Mouse (Mus musculus) cerebral cortex, adult 2 months (tissue): Measurements from ENCODE around the gene Nrn1.

Experiments
- WGBS: fragments of 180-500 bp; shearing (Covaris S2); methylation state at CpG from one replicate; pipeline ENCODE4 v1.1.7; 2018; 5-methylcytosine and 5-hydroxymethylcytosine counted together

Nrn1 gene

GRCm38 (mm10) chr13:36734731-36735571, at the start of gene Nrn1:
Gene Nrn1, minus strand, starts transcription at chr13:36735131.
- 2% methylated on average over 50 of the region's 50 CpGs for WGBS

GRCm38 (mm10) chr13:36779626-36780025, 44.7 kb upstream of the Nrn1 start:
- 87% methylated on average over 5 of the region's 5 CpGs for WGBS

DNA sequence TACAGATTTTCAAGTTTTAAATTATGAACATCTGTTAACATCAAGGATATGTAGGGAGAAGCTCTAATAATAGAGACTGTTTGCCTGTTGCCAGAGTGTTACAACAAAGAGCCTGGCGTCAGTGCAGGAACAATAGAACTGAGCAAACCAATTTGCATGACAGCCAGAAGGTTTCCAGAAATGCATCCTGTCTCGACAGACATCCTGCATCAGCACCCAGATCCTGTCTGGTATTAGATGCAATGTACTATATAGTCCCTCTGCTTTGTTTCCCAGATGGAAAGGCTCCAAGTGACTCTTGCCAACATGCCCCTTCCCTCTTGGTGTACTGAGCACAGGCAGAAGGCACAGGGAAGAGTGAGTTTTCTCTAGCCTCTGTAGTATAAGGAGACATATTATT, 31.9 kb upstream of the Nrn1 start:
- 35% methylated on average over 2 of the region's 2 CpGs for WGBS

DNA sequence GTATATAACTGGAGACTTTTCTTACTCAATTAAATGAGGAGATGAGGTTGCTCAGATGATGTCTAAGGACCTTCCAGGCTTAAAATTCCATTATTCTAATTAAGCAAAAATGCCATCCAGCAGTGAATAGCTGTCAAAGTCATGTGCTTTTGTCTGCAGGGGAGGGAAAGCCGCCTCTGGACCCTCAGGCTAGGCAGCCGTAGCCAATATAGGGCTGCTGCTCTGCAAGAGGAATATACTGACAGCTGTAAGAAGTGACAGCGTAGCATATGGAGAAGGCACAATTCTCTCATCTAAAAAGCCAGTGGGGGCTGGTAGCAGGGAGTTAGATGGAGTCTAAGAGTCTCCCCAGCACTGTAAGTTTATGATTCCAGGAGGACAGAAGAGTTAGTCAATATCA, 16.9 kb upstream of the Nrn1 start:
- WGBS: 79% methylated on average over 3 of the region's 3 CpGs

DNA sequence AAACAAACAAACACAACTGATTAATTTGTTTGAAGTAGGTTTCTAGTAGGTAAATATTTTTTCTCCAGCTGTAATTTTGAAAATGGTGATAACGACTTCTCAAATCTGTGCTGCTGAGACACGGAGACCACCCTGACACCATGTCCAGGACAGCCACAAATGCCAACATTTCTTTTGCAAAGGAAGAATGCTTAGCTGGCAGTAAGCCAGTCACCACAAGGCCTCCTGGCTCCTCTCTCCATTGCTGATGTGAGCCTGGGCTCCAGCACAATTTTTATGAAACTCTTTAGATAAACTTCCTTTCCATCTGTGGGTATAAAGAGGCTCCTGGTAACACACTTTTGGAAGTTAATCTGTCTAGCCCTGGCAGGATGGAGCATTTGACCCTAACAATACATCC, 15.1 kb upstream of the Nrn1 start:
- WGBS: 72% methylated on average over 2 of the region's 2 CpGs

- 16% methylated on average over 9 of the region's 9 CpGs for WGBS
Observed at GRCm38 (mm10) chr13:36736619-36736996, 1.7 kb upstream of the Nrn1 start.

GRCm38 (mm10) chr13:36735901-36736618, 1.1 kb upstream of the Nrn1 start:
- 2% methylated on average over 35 of the region's 39 CpGs for WGBS

GRCm38 (mm10) chr13:36733989-36734690, 791 bp downstream of the Nrn1 start:
- WGBS: 2% methylated on average over 26 of the region's 26 CpGs

DNA sequence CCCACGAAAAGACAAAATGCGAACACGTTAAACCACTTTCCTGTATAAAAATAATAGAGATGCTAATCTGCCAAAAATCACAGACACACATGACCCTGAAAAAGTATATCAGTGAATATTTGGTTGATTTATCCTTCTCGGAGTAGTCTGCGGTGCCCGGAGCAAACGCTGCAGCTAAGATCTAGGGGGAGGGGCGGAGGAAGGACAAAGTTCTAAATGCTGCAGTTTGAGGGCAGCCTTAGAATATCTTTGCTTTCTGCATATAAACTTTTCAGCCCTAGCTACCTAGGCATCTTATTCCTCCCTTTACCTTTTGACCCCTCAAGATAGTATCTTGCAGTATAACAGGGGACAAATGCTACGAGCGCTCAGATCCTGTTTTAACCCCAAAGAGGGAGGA, 1.4 kb downstream of the Nrn1 start:
- WGBS: 8% methylated on average over 10 of the region's 10 CpGs

DNA sequence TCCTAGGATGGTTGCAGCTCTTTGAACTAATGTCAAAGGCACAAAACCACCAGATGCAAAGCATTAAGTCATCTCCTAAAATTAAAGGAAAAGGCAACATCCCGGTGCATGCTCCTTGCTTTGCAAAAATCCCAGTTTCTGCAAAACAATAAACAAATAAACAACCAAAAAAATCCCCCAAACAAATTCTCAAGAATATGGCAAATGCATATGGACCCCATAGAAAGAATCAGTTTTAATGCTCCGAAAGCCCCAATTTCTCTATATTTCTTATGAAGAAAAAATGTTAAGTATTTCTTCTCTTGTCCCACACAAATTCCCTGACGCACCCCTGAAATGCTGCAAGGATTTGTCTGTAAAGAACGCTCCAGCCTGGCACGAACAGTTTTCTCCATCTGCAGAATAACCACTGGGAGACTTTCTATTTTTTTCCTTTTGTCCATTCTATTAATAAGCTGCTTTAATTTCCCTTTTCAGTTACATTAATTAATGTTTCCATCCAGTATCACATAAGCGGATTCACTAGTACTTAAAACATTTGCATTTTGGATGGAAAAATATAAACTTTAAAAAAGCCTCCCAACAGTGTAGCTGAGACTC, 1.9 kb downstream of the Nrn1 start:
- WGBS: 11% methylated on average over 6 of the region's 6 CpGs

GRCm38 (mm10) chr13:36731931-36732461, 2.9 kb downstream of the Nrn1 start:
- WGBS: 2% methylated on average over 23 of the region's 23 CpGs

GRCm38 (mm10) chr13:36731016-36731930, 3.7 kb downstream of the Nrn1 start:
- 8% methylated on average over 34 of the region's 34 CpGs for WGBS

- 26% methylated on average over 14 of the region's 14 CpGs for WGBS
Observed at GRCm38 (mm10) chr13:36730341-36730761, 4.6 kb downstream of the Nrn1 start.

DNA sequence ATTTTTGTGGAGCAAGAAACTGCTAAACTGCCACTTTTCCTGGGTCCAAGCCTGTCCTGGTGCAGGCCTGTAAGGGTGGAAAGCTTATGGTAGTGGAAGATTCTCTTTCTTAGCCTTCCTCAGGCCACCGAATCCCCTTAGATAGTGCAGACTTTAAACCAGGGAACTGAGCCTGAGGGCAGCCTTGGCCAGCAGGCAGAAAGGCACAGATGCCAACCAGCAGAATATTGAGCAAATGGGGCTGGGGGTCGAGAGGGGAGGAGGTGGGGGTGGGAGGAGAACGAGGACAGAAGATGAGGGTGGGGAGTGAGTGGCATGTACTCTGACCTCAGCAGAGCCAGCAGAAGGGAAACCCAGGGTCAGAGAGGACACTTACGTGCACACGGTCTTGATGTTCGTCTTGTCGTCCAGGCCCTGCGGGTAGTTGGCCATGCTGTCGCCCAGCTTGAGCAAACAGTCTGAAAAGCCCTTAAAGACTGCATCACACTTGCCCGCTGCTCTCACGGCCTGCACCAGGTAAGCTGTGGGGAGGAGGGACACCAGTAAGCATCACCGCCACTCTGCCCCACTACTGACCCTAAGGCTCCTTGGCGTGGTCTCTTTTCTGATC, 5.1 kb downstream of the Nrn1 start:
- WGBS: 24% methylated on average over 13 of the region's 13 CpGs

DNA sequence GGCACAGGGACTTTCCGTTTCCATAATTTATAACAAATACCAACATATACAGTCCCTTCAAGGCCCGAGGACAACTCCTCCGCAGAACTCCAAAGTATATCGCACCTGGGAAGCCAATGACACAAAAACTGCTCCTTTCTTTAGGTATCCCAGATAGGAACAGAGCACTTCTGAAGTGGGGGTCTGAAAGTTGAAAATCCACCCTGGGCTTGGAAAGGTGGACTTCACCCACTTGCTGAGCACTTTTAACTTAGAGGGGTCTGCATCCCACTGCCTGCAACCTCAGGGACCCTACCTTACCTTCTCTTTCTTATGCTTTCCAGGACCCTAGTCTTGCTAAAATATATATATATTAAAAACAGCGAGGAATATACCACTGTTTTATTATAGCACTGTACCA, 6.4 kb downstream of the Nrn1 start:
- WGBS: 40% methylated on average over 5 of the region's 5 CpGs

DNA sequence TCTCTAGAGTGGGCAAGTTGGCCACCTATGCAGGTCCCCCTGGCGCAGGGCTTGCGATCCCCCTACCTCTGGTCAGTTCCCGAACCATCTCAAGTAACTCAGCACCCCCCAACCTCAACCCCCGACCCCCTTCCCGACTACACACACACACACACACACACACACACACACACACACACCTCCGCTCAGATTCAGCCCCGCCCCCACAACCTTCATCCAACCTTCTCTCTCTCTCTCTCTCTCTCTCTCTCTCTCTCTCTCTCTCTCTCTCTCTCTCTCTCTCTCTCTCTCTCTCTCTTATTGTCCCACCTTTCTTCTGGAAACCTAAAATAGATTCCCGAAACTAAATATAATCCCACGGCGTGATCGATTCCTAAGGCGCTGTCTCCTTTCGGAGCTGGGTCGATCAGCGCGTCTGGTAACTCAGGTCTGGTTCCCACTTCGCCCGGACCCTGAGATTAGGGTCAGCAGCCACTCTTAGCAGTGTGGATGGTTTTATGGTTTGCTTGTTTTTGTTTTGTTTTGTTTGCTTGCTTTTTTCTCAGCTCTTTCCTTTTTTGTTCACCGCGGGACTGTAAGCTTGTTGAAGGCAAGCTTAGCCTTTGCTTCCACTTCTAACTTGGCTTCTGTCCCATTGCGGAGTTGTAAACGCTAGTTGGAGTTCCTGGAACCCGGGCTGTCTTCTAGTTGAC, 7.0 kb downstream of the Nrn1 start:
- 8% methylated on average over 22 of the region's 23 CpGs for WGBS

GRCm38 (mm10) chr13:36726951-36727778, 7.8 kb downstream of the Nrn1 start:
- 2% methylated on average over 34 of the region's 34 CpGs for WGBS

GRCm38 (mm10) chr13:36726551-36726950, 8.4 kb downstream of the Nrn1 start:
- WGBS: 2% methylated on average over 24 of the region's 24 CpGs

DNA sequence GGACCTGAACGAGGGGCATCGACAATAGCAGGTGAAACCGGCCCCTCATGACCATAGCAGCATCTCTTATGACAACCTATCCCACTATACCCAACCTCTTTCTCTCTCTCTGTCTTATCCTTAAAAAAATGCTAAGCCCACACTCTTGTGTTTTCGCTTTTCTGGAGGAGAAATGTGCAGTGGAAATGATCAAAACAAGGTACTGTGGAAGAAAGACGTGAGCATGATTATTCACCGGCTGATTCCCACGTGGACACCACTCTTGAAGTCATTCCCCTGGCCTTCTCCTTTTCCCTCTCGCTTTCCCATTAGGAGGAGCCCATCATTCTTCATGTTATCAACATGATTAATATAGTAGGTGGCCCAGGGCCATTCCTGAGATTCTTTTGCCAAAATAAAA, 9.1 kb downstream of the Nrn1 start:
- WGBS: 24% methylated on average over 8 of the region's 8 CpGs
